Mouse (Mus musculus) ES-E14 (cell line): ENCODE measurements around the gene Mthfd2l.

Experiments used
- CHD2 ChIP-seq: IDR thresholded peaks from 2 replicates; pipeline ENCODE4 v1.6.1; 2014; ENCODE audit warnings: mild to moderate bottlenecking, low read depth, low read length, inconsistent platforms
- HCFC1 ChIP-seq: IDR thresholded peaks from 2 replicates; pipeline ENCODE4 v1.6.1; 2012; ENCODE audit warnings: low read length, inconsistent platforms, borderline replicate concordance; ENCODE audit not compliant: insufficient read depth
- MAFK ChIP-seq: IDR thresholded peaks from 2 replicates; pipeline ENCODE4 v1.6.1; 2014; ENCODE audit warnings: mild to moderate bottlenecking, low read depth, low read length, inconsistent platforms; ENCODE audit not compliant: insufficient read depth
- ZC3H11A ChIP-seq: IDR thresholded peaks from 2 replicates; pipeline ENCODE4 v1.6.1; 2012; ENCODE audit warnings: low read depth, mild to moderate bottlenecking, inconsistent platforms, low read length, borderline replicate concordance
- ZNF384 ChIP-seq: IDR thresholded peaks from 2 replicates; pipeline ENCODE4 v1.6.1; 2012; ENCODE audit warnings: low read depth, low read length, inconsistent platforms

DNA sequence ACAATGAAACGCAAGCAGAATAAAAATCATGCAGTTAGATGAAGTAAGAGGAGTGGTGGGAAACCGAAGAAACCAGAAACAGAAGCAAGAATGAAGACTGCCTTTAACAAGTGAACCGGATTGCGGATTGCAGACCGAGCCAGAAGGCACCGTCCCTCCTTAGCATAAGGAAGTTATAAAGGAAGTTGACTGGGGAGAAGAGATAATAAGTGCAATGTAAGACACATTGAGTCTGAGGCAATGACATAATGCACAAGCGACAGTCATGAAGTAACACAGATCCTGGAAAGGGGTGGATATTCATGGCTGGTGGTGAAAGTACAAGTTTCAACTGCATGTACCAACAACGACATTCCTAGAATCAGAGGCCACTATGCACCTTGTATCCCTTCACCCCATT is 92.2 kb downstream of the Mthfd2l start:
- TF ChIP-seq ZC3H11A (no peak), ZNF384 (no peak), CHD2 (no peak), MAFK (no peak), HCFC1 (no peak)
